Mouse (Mus musculus): ENCODE measurements around the gene Clca4a.
"Not testable (repeated sequence)": the region's sequence is repeated elsewhere in the genome, so short reads cannot be mapped to it uniquely, and the experiment has no call there.

The Clca4a gene

GRCm38 (mm10) chr3:144974945-144975344, at the start of gene Clca4a:
Clca4a (minus strand) TSS chr3:144975045.
- no peak for DNase-seq (ENCODE audit: low spot score)

- no peak for DNase-seq (ENCODE audit: low spot score)
These were observed 43.0 kb upstream of the Clca4a start for GRCm38 (mm10) chr3:145017807-145018206.

- DNase-seq (ENCODE audit: low spot score): no peak
These were observed 29.6 kb upstream of the Clca4a start for GRCm38 (mm10) chr3:145004422-145004821.

- DNase-seq (ENCODE audit: low spot score): no peak
These were observed 26.1 kb upstream of the Clca4a start for GRCm38 (mm10) chr3:145000912-145001311.

- DNase-seq (ENCODE audit: low spot score): no peak
These were observed 18.2 kb upstream of the Clca4a start for GRCm38 (mm10) chr3:144993055-144993454.

- DNase-seq (ENCODE audit: low spot score): no peak
These were observed 17.8 kb upstream of the Clca4a start for GRCm38 (mm10) chr3:144992618-144993017.

GRCm38 (mm10) chr3:144985890-144986289, 11.0 kb upstream of the Clca4a start:
- no peak for DNase-seq (ENCODE audit: low spot score)

GRCm38 (mm10) chr3:144980551-144980950, 5.7 kb upstream of the Clca4a start:
- DNase-seq (ENCODE audit: low spot score): no peak

GRCm38 (mm10) chr3:144977631-144978030, 2.8 kb upstream of the Clca4a start:
- no peak for DNase-seq (ENCODE audit: low spot score)

- no peak for DNase-seq (ENCODE audit: low spot score)
These were observed 1.2 kb upstream of the Clca4a start for GRCm38 (mm10) chr3:144976091-144976490.

- DNase-seq (ENCODE audit: low spot score): no peak
These were observed 3.1 kb downstream of the Clca4a start for GRCm38 (mm10) chr3:144971553-144972270.

GRCm38 (mm10) chr3:144969755-144970154, 5.1 kb downstream of the Clca4a start:
- DNase-seq (ENCODE audit: low spot score): no peak

- no peak for DNase-seq (ENCODE audit: low spot score)
These were observed 8.8 kb downstream of the Clca4a start for GRCm38 (mm10) chr3:144966074-144966473.

GRCm38 (mm10) chr3:144950829-144951228, 24.0 kb downstream of the Clca4a start:
- no peak for DNase-seq (ENCODE audit: low spot score)

- not testable (repeated sequence) for DNase-seq (ENCODE audit: low spot score)
These were observed 27.5 kb downstream of the Clca4a start for GRCm38 (mm10) chr3:144947376-144947775.

- not testable (repeated sequence) for DNase-seq (ENCODE audit: low spot score)
These were observed 41.2 kb downstream of the Clca4a start for GRCm38 (mm10) chr3:144933625-144934024.

- DNase-seq (ENCODE audit: low spot score): no peak
These were observed 41.8 kb downstream of the Clca4a start for GRCm38 (mm10) chr3:144933011-144933491.

GRCm38 (mm10) chr3:144932335-144932734, 42.5 kb downstream of the Clca4a start, which contains the start of gene Clca4b:
Clca4b (minus strand) TSS chr3:144932529.
- no peak for DNase-seq (ENCODE audit: low spot score)

GRCm38 (mm10) chr3:144914014-144914413, 60.8 kb downstream of the Clca4a start:
- DNase-seq (ENCODE audit: low spot score): no peak
